Mouse (Mus musculus): ENCODE results near the gene Gm45753.

Gm45753 gene

DNA sequence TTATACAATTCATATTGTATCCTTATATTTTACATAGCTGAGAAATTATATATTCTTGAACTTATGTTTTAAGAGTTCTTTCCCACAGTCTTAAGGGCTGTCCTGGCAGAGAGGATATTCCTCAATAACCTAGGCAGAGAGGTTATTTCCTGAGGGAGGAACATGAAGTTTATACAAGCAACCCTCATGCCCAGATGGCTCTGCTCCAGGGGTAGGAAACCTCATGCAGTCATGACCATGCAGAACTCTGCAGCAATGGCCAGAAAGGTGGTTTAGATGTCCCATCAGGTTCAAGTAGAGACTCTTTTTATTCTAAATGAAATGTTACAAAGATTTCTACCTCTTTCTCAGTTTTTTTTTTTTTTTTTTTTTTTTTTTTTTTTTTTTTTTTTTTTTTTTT, 39.2 kb downstream of the Gm45753 start:
- no peak for DNase-seq

- no peak for DNase-seq
Observed at GRCm38 (mm10) chr8:45268485-45268884, 39.8 kb downstream of the Gm45753 start.

DNA sequence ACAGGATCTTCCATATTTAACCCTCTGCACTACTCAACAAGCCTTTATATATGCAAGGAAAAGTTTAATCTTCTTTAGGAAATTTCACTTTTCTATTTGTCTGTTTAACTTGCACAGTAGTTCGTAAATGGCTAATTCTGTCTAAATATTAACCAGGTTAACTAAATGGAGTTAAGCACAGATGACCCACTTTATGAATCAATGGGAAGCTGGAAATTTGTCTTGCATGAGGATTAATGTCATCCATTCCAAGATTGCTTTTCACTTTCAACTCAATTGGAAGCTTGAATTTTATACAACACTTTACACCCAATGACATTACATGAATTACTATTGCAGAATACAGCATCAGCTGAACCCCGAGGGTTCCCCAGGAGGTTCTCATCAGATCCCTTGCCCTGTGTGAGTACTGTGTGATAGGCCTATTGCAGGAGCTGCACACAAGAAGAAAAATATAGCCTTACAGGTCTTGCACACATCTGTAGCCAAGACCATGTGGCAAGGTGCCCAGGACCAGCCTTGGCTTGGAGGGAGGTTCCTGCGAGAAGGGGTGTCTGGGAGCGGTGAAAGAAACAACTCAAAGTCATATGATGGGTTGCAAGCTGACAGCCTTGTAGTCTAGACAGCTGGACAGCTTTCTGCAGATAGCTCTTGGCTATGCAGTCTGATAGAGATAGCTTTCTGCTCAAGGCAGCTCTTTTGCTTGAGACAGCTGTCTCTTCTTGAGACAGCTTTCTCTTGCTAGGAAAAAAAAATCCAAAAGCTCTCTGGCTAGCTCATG, 40.5 kb downstream of the Gm45753 start:
- no peak for DNase-seq

GRCm38 (mm10) chr8:45266993-45267392, 41.3 kb downstream of the Gm45753 start:
- DNase-seq: no peak

GRCm38 (mm10) chr8:45264918-45265317, 43.3 kb downstream of the Gm45753 start:
- no peak for DNase-seq

- no peak for DNase-seq
Observed at GRCm38 (mm10) chr8:45262851-45263250, 45.4 kb downstream of the Gm45753 start.

GRCm38 (mm10) chr8:45261920-45262319, 46.3 kb downstream of the Gm45753 start, which contains the start of gene F11:
Gene F11, minus strand, starts transcription at chr8:45262031.
- DNase-seq: no peak

DNA sequence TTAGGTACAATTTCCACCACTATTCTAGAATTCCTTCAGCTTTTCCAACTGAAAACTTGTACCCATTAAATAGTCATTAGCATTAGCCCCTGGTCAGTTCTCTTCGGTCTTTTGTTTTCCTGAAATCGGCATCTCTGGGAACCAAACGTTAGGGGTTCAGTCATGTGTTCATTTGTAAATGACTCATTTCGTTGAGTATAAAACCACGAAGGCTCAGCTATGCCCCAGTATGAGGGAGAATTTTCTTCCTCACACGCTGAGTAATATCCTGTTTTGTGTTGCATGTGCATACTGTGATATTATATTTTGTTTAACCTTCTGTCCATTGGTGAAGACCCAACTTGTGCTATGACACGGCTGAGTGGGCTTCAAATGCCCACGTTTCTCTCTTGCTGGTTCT, 49.8 kb downstream of the Gm45753 start:
- no peak for DNase-seq

DNA sequence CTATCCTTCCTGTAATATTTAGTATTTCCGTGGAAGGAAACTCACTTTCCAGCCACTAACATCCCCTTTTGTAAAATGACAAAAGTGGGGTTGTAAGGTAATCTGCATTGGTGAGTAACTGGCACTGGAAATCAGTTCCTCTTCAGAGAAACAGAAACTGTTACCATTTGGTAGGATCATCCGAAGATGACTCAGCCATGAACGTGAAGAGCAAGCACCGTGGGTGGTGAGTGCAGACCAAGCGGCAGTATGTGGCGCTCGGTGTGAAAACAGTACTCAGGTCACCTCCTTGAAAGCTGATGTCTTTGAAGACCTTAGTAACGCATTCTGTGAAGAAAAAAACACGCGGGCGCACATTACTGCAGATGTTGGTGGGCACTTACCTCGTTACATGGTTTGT, 53.2 kb downstream of the Gm45753 start:
- DNase-seq: no peak

DNA sequence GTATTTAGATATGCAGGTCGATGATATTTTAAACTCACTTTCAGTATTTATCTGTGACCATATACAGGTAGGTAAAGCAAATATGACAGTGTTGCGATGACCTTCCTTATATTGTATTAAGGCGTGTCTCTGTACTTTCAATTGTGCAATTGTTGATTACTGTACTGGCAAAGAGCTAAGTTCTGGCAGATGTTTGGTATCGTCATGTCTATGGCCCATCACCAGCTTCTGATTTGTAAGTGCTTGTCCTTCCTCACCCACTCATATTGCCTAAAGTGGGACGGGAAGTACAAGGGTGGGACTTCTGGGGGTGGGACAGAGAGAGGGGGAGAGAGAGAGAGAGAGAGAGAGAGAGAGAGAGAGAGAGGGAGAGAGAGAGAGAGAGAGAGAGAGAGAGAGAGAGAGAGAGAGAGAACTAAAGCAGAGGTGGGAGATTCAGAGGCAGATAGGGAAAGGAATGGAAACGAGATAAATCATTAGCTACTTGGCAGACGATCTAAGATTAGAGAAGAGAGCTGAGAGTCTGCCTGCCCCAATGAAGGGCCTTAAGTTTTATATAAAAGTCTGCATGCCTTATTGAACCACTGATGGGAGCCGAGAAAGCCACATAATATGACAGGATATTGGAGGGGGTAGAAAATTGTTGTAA, 53.9 kb downstream of the Gm45753 start:
- DNase-seq: no peak

DNA sequence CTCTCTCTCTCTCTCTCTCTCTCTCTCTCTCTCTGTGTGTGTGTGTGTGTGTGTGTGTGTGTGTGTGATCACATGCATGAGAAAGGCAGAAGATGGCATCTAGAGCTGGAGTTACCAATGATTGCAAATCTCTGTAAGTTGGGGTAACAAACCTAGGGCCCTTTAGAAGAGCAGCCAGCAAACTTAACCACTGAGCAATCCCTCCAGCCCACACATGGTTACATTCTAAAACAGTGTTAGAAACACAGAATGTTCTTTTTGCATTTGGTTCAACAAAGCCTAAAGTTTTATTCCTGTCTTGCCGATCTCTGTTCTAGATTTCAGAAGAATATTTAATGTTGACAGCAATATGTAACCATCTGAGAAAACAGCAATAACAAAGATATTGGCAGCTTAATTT, 54.7 kb downstream of the Gm45753 start:
- no peak for DNase-seq

- DNase-seq: no peak
Observed at GRCm38 (mm10) chr8:45253111-45253510, 55.2 kb downstream of the Gm45753 start.

GRCm38 (mm10) chr8:45246307-45246706, 62.0 kb downstream of the Gm45753 start:
- no peak for DNase-seq

GRCm38 (mm10) chr8:45239363-45239762, 68.9 kb downstream of the Gm45753 start:
- DNase-seq: no peak

DNA sequence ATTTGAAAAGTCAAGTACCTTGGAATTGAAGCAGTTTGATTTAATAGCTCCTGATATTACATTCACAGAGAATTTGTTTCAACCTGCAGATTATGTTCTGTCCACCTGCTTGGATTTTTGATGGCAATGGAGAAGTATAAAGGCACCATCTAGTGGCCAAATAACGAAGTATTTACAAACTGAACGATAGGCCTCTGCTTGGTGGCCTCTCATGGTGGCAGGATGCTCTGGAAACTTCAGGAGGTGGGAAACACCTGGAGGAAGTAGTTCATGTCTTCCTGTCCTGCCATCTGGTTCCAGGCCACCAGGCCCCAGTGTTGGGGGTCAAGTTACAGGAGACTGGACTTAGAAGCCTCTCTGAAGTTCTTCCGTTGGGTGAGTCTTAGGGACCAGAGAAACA, 70.0 kb downstream of the Gm45753 start:
- DNase-seq: peak; percentile 3 to 11

DNA sequence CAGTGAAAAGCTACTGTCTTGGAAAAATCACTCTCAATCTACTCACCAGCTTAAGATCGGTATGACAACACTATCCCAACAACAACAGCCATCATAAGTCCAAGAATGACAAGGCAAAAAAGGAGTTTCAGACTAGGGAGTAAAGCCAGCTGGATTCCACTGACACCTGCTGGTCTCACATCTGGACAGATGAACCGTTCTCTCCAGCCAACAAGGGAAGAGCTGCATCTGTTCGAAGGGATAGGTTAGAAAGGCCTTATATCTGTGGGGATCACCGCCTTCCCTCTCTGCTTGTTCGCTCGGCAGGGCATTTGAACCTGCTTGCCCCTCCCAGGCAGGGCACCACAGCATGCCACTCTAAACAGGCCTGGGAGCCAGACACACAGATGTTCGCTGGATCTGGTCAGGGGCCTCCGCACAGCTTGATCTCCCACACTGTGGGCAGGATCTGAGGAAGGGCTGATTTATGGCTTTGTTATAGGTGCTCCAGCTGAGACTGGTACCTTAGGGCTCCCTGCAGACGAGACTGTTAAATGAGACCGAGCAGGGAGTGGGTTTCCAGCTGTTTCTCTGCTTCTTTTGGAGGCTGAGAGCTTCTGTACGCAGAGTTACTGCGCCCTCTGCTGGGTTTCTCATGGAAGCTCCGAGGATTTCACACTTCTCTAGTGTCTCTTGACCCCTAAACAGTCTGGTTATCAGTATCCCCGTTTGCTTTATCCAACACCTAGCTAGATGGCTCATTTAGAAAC, 71.9 kb downstream of the Gm45753 start:
- DNase-seq: peak; percentile 6 to 46

- DNase-seq: no peak
Observed at GRCm38 (mm10) chr8:45235228-45235627, 73.0 kb downstream of the Gm45753 start.

GRCm38 (mm10) chr8:45233256-45233655, 75.0 kb downstream of the Gm45753 start:
- DNase-seq: no peak
